Mouse (Mus musculus) kidney, embryonic 14.5 days (tissue): ENCODE data around the gene Necap1. TPM values are rescaled to one million over a fixed set of nuclear protein-coding genes. Genes with fewer than 3 reads are reported as not detected.

Experiments used
- ATAC-seq: fragments of 200-750 bp; cut with Nextera tagmentation; 2 replicates; pipeline ENCODE4 v1.8.0; 2017; ENCODE audit warnings: moderate number of reproducible peaks, mild to moderate bottlenecking, moderate TSS enrichment, moderate library complexity; ENCODE audit not compliant: low FRiP score, low TSS enrichment
- H3K27ac ChIP-seq: fragments of 300-500 bp; sonication (generic); 2 replicates; pipeline ENCODE4 v1.5.1; 2014; ENCODE audit warnings: low read depth, mild to moderate bottlenecking, low read length, moderate library complexity, mixed read lengths
- H3K27me3 ChIP-seq: fragments of 300-500 bp; sonication (generic); 2 replicates; pipeline ENCODE4 v1.6.1; 2014; ENCODE audit warnings: mild to moderate bottlenecking, low read length; ENCODE audit not compliant: control insufficient read depth, insufficient read depth
- H3K36me3 ChIP-seq: fragments of 300-500 bp; sonication (generic); 2 replicates; pipeline ENCODE4 v1.6.1; 2014; ENCODE audit warnings: low read length, mixed read lengths; ENCODE audit not compliant: control insufficient read depth, insufficient read depth
- H3K4me1 ChIP-seq: fragments of 300-500 bp; sonication (generic); 2 replicates; pipeline ENCODE4 v1.6.1; 2014; ENCODE audit warnings: low read length, mixed read lengths; ENCODE audit not compliant: control insufficient read depth, insufficient read depth
- H3K4me2 ChIP-seq: fragments of 300-500 bp; sonication (generic); replicated peaks from 2 replicates; pipeline ENCODE4 v1.6.1; 2014; ENCODE audit warnings: low read depth, mild to moderate bottlenecking, low read length
- H3K4me3 ChIP-seq: fragments of 300-500 bp; sonication (generic); 2 replicates; pipeline ENCODE4 v1.5.1; 2014; ENCODE audit warnings: mild to moderate bottlenecking, low read length
- H3K9ac ChIP-seq: fragments of 300-500 bp; sonication (generic); 2 replicates; pipeline ENCODE4 v1.6.1; 2014; ENCODE audit warnings: low read depth, mild to moderate bottlenecking, low read length, moderate library complexity
- H3K9me3 ChIP-seq: fragments of 300-500 bp; sonication (generic); 2 replicates; pipeline ENCODE4 v1.6.1; 2016; ENCODE audit warnings: low read length; ENCODE audit not compliant: control insufficient read depth
- WGBS: fragments of 180-500 bp; shearing (Covaris S2); extraction: QIAGEN DNeasy Blood & Tissue Kit; methylation state at CpG from one replicate; pipeline ENCODE4 v1.1.7; 2014; 5-methylcytosine and 5-hydroxymethylcytosine counted together
- polyA plus RNA-seq: library from polyadenylated mRNA; unstranded; fragments of >200 nt; fragmentation: Nextera tagmentation; extraction: Ambion mirVana; gene quantifications from 2 replicates; pipeline ENCODE4 v1.2.1, GENCODE M21; 2014

Gene Necap1
- 37.4 and 56.3 TPM in 2 replicates for polyA plus RNA-seq

DNA sequence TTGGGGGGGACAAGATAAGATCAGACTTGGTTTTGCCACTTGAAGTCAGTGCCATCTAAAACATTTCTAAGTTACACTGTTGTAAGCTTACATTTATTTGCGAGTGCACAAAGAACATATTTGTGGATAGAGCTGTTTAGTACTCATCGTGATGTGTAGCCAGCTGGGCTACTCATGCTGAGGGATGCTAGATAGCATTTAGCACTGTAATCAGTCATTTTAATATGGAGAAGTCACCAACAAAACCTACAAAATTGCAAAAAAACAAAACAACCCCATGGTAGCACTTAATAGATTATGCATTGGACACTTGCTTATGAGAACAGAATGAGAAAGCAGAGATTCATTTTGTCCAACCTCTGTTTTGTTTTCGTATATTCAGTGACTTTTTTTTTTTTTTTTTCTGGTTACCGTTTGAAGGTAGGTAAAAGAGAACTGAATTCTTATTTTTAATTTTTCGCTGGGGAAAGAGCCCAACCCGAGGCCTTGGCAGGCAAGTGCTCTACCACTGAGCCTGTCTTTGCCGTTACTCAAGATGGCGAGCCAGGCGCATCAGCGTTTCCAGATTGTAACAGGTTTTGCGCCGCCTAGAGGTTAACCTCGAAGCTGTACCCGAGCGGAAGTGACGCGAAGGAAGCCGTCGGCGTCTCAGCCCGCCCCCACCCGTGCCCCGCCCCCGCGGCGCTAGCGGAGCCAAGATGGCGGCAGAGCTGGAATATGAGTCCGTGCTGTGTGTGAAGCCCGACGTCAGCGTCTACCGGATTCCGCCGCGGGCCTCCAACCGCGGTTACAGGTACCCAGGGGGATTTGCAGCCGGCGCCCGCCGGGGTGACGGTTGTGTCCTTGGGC, at the start of gene Necap1:
Necap1 (plus strand) TSS at position 604 of the 849 bp plus-strand sequence.
- WGBS: 10% methylated on average over 34 of the region's 43 CpGs
- H3K27ac ChIP-seq: peak within 1 kb of the TSS; percentile 55; the same call in 1 of the 2 replicates
- peaks cover 9% of the 10 kb centered on the region; the same call in 1 of the 2 replicates for H3K4me1 ChIP-seq
- H3K36me3 ChIP-seq: peaks cover 12% of the 10 kb centered on the region; the same call in 1 of the 2 replicates
- ATAC-seq: peak; percentile 99
- H3K27me3 ChIP-seq: no peaks in the 10 kb centered on the region
- peak within 1 kb of the TSS; percentile 50 for H3K4me2 ChIP-seq
- H3K4me3 ChIP-seq: peak within 1 kb of the TSS; percentile 89
- no peaks in the 10 kb centered on the region for H3K9me3 ChIP-seq
- peak within 1 kb of the TSS; percentile 88 for H3K9ac ChIP-seq

DNA sequence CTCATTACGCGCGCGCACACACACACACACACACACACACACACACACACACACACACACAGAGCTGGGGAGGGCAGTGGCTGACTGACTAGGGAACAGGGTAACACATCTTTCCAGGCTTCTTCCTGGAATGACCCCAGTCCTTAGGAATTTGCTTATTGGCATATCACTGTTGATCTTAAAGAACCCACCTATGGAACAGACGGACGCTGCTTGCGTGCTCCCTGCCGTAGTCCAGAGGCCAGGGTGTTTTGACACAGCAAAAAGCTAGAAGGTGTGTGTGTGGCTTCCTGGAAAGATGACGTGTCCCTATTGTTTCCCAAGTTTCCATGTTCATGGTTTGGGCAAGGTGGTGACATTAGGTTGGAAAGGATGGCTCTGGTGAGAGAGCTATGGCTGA, 49.1 kb upstream of the Necap1 start:
- peaks cover 34% of the 10 kb centered on the region for H3K4me1 ChIP-seq
- no peak overlapping the region for H3K9ac ChIP-seq
- H3K9me3 ChIP-seq: no peaks in the 10 kb centered on the region
- H3K36me3 ChIP-seq: peaks cover 4% of the 10 kb centered on the region; the same call in 1 of the 2 replicates
- WGBS: 92% methylated on average over 8 of the region's 9 CpGs
- H3K4me3 ChIP-seq: no peak overlapping the region
- no peak overlapping the region for H3K4me2 ChIP-seq
- H3K27ac ChIP-seq: no peak overlapping the region
- no peaks in the 10 kb centered on the region for H3K27me3 ChIP-seq
- no peak for ATAC-seq

DNA sequence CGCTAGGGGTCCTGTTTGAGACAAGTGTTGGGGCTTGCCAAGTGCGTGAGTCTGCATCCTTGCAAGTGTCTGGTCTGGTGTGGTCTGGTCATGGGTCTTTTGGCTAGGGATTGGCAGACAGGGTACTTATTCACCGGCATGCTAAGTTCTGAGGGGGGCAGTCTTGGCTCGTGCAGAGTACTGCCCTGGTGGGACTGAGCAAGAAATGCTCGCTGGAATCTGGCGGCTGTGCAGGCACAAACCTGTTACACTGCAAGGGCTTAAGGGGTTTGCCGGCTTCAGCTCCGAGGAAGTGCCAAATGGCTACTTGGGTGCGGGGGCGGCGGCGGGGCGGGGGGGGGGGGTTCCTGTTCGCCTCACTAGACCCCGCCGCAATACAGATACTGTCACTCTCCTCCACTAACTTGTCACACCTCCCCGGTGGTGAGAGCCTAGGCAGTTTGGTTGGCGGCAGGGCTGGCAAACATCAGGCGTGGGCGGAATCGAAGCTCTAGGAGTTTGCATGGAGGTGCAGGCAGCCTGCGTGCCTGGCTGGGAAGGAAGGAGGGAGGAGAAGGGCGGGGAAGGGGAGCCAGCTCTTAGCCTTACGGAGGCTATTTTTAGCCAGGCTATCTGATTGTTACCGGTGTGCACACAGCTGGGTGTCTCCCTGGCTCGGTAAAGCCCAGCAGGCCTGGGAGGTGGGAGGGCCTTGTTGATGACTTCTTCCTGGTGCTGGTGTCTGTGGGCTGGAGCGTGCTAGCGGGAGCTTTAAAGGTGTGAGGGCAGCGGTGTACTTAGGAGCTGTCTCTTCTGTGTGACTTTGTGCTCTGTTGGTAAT, 48.1 kb upstream of the Necap1 start:
- WGBS: 1% methylated on average over 27 of the region's 29 CpGs
- H3K9ac ChIP-seq: peak overlapping the region; percentile 60
- ATAC-seq: peak; percentile 86
- H3K9me3 ChIP-seq: no peaks in the 10 kb centered on the region
- no peaks in the 10 kb centered on the region for H3K27me3 ChIP-seq
- peak overlapping the region; percentile 36 for H3K4me3 ChIP-seq
- peaks cover 11% of the 10 kb centered on the region; the same call in 1 of the 2 replicates for H3K36me3 ChIP-seq
- H3K27ac ChIP-seq: peak overlapping the region; percentile 32; the same call in 1 of the 2 replicates
- peaks cover 27% of the 10 kb centered on the region for H3K4me1 ChIP-seq
- peak overlapping the region; percentile 88 for H3K4me2 ChIP-seq

DNA sequence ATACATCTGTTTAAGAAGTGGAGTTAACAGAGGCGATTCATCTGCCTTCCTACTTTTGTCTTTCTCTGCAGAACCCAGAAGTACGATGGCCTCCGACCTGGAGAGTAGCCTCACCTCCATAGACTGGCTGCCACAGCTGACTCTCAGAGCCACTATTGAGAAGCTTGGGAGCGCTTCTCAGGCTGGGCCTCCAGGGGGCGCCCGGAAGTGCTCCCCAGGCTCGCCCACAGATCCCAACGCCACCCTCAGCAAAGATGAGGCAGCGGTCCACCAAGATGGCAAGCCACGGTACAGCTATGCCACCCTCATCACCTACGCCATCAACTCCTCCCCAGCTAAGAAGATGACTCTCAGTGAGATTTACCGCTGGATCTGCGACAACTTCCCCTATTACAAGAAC, 46.2 kb upstream of the Necap1 start:
- H3K27ac ChIP-seq: no peak overlapping the region
- no peak for ATAC-seq
- H3K4me2 ChIP-seq: no peak overlapping the region
- no peaks in the 10 kb centered on the region for H3K27me3 ChIP-seq
- no peak overlapping the region for H3K9ac ChIP-seq
- H3K36me3 ChIP-seq: peaks cover 24% of the 10 kb centered on the region
- H3K4me3 ChIP-seq: no peak overlapping the region
- 44% methylated on average over 13 of the region's 13 CpGs for WGBS
- no peaks in the 10 kb centered on the region for H3K9me3 ChIP-seq
- peaks cover 13% of the 10 kb centered on the region for H3K4me1 ChIP-seq

DNA sequence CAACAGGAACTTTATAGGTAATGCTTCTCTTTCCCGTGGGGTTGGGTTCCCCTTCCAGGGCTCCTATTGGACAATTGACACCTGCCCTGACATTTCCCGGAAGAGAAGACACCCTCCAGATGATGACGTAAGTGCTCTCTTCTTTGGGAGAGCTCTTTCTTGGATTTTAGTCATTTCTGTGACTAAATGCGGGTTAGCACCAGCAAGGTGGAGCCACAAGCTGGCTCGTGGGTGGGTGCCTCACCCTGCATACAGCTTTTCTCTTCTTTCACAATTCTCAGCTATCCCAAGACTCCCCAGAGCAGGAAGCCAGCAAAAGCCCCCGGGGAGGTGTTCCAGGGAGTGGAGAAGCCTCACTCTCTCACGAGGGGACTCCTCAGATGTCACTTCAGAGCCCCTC, 41.4 kb upstream of the Necap1 start:
- no peak overlapping the region for H3K9ac ChIP-seq
- no peaks in the 10 kb centered on the region for H3K4me1 ChIP-seq
- H3K4me2 ChIP-seq: no peak overlapping the region
- 76% methylated on average over 7 of the region's 7 CpGs for WGBS
- H3K9me3 ChIP-seq: peaks cover 6% of the 10 kb centered on the region
- no peak overlapping the region for H3K27ac ChIP-seq
- no peak overlapping the region for H3K4me3 ChIP-seq
- H3K27me3 ChIP-seq: no peaks in the 10 kb centered on the region
- H3K36me3 ChIP-seq: peaks cover 62% of the 10 kb centered on the region
- ATAC-seq: no peak

DNA sequence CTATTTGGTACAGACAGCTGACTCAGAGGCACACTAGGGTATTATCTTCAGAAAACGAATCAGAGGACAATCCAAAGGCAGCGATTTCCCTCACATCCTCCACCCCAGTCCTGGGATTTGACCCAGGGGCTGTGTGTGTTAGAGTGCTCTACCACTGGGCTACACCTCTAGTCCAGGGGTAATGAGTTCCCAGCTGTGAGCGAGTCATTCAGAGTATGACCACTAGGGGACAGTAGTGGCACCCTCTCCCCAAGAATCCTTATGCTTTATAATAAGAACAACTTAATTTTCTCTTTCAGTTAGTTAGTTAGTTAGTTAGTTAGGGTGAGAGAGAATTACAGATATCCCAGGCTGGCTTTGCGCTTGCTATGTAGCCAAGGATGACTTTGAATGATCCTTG, 39.9 kb upstream of the Necap1 start:
- WGBS: 77% methylated on average over 4 of the region's 4 CpGs
- H3K27me3 ChIP-seq: no peaks in the 10 kb centered on the region
- 0 out of 2 replicates have a peak, but pooled peaks have one; percentile 48 for ATAC-seq
- no peak overlapping the region for H3K4me2 ChIP-seq
- no peak overlapping the region for H3K9ac ChIP-seq
- H3K4me1 ChIP-seq: no peaks in the 10 kb centered on the region
- no peak overlapping the region for H3K4me3 ChIP-seq
- H3K36me3 ChIP-seq: peaks cover 75% of the 10 kb centered on the region
- H3K9me3 ChIP-seq: peaks cover 6% of the 10 kb centered on the region
- no peak overlapping the region for H3K27ac ChIP-seq

DNA sequence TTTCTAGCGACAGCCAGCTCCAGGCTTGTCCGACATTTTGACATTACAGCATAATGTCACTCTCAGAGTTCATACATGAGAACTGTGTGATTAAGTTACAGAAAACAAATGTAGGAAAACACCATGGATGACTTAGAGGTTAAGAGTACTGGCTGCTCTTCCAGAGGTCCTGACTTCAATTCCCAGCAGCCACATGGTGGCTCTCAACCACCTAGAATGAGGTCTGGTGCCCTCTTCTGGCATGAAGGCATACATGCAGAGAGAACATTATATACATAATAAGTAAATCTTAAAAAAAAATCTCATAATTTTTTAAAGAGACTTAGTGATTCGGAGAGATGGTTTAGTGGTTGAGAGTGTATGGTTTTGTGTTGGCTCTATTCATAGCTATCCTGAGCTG, 37.3 kb upstream of the Necap1 start:
- ATAC-seq: no peak
- Histone ChIP-seq H3K4me2 (no peak overlapping the region), H3K27ac (no peak overlapping the region), H3K27me3 (no peaks in the 10 kb centered on the region), H3K36me3 (peaks cover 82% of the 10 kb centered on the region), H3K4me3 (no peak overlapping the region), H3K4me1 (no peaks in the 10 kb centered on the region), H3K9me3 (peaks cover 6% of the 10 kb centered on the region), H3K9ac (no peak overlapping the region)
- 93% methylated on average over 3 of the region's 3 CpGs for WGBS

DNA sequence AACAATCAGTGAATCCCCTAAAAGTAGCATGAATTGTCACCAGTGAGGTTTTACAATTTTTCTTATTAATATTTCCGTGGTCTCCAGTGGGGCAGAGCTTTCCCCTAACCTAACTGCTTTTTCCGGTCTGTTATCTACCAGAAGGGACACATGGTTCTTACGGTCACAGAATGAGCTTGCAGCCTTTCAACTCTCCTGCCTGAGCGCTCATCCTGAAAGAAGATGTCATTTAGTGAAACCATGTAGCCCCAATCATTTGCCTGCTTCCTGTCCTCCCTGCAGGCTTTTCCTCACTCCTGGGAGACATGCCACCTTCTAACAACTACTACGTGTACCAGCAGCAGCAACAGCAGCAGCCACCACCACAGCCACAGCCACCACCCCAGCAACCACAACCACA, 36.7 kb upstream of the Necap1 start:
- ATAC-seq: no peak
- Histone ChIP-seq H3K27ac (no peak overlapping the region), H3K27me3 (no peaks in the 10 kb centered on the region), H3K36me3 (peaks cover 78% of the 10 kb centered on the region), H3K4me1 (no peaks in the 10 kb centered on the region), H3K4me3 (no peak overlapping the region), H3K9ac (no peak overlapping the region), H3K9me3 (peaks cover 6% of the 10 kb centered on the region), H3K4me2 (no peak overlapping the region)
- 82% methylated on average over 5 of the region's 5 CpGs for WGBS
